Mouse (Mus musculus) heart, embryonic 13.5 days (tissue): ENCODE data around the gene Batf2. TPM values are rescaled to one million over a fixed set of nuclear protein-coding genes. Genes with fewer than 3 reads are reported as not detected.
"Not testable (repeated sequence)": the region's sequence is repeated elsewhere in the genome, so short reads cannot be mapped to it uniquely, and the experiment has no call there.

ENCODE experiments used
- ATAC-seq: fragments of 200-750 bp; cut with Nextera tagmentation; 2 replicates; pipeline ENCODE4 v1.8.0; 2017; ENCODE audit warnings: moderate TSS enrichment; ENCODE audit not compliant: insufficient number of reproducible peaks, low FRiP score, low TSS enrichment; ENCODE audit errors: extremely low read depth
- H3K27ac ChIP-seq: fragments of 300-500 bp; sonication (generic); replicated peaks from 2 replicates; pipeline ENCODE4 v1.5.1; 2015; ENCODE audit warnings: moderate library complexity, mild to moderate bottlenecking, inconsistent platforms
- H3K27me3 ChIP-seq: fragments of 300-500 bp; sonication (generic); replicated peaks from 2 replicates; pipeline ENCODE4 v1.6.1; 2015; ENCODE audit warnings: mild to moderate bottlenecking, inconsistent platforms
- H3K36me3 ChIP-seq: fragments of 300-500 bp; sonication (generic); 2 replicates; pipeline ENCODE4 v1.6.1; 2015; ENCODE audit warnings: mild to moderate bottlenecking, inconsistent platforms
- H3K4me1 ChIP-seq: fragments of 300-500 bp; sonication (generic); 2 replicates; pipeline ENCODE4 v1.6.1; 2015; ENCODE audit warnings: inconsistent platforms
- H3K4me2 ChIP-seq: fragments of 300-500 bp; sonication (generic); 2 replicates; pipeline ENCODE4 v1.6.1; 2015; ENCODE audit warnings: inconsistent platforms, mild to moderate bottlenecking, moderate library complexity
- H3K4me3 ChIP-seq: fragments of 300-500 bp; sonication (generic); 2 replicates; pipeline ENCODE4 v1.5.1; 2015; ENCODE audit warnings: moderate library complexity, mild to moderate bottlenecking, inconsistent platforms
- H3K9ac ChIP-seq: fragments of 300-500 bp; sonication (generic); 2 replicates; pipeline ENCODE4 v1.6.1; 2015; ENCODE audit warnings: inconsistent platforms, mild to moderate bottlenecking, moderate library complexity
- H3K9me3 ChIP-seq: fragments of 300-500 bp; sonication (generic); 2 replicates; pipeline ENCODE4 v1.6.1; 2016; ENCODE audit warnings: inconsistent platforms
- WGBS: fragments of 180-500 bp; shearing (Covaris S2); methylation state at CpG from one replicate; pipeline ENCODE4 v1.1.7; 2015; ENCODE audit warnings: mixed read lengths; 5-methylcytosine and 5-hydroxymethylcytosine counted together
- polyA plus RNA-seq: library from polyadenylated mRNA; unstranded; fragments of >200 nt; fragmentation: Nextera tagmentation; extraction: Ambion mirVana; gene quantifications from 2 replicates; pipeline ENCODE4 v1.2.1, GENCODE M21; 2015

Batf2 gene
- polyA plus RNA-seq, 1 experiment from 2014 or later, result not detected

GRCm38 (mm10) chr19:6117986-6118676, 22.7 kb upstream of the Batf2 start, which contains the start of gene Sac3d1:
Gene Sac3d1, minus strand, starts transcription at chr19:6118650.
- ATAC-seq, result peak; percentile 65; the same call in 1 of the 2 replicates
- Histone ChIP-seq H3K4me1 (peaks cover 22% of the 10 kb centered on the region), H3K4me3 (peak within 1 kb of the TSS; percentile 90), H3K27ac (peak within 1 kb of the TSS; percentile 97), H3K9ac (peak within 1 kb of the TSS; percentile 94), H3K9me3 (no peaks in the 10 kb centered on the region), H3K27me3 (no peaks in the 10 kb centered on the region), H3K36me3 (peaks cover 50% of the 10 kb centered on the region), H3K4me2 (peak within 1 kb of the TSS; percentile 92)
- under 1% methylated on average over 77 of the region's 77 CpGs for WGBS

DNA sequence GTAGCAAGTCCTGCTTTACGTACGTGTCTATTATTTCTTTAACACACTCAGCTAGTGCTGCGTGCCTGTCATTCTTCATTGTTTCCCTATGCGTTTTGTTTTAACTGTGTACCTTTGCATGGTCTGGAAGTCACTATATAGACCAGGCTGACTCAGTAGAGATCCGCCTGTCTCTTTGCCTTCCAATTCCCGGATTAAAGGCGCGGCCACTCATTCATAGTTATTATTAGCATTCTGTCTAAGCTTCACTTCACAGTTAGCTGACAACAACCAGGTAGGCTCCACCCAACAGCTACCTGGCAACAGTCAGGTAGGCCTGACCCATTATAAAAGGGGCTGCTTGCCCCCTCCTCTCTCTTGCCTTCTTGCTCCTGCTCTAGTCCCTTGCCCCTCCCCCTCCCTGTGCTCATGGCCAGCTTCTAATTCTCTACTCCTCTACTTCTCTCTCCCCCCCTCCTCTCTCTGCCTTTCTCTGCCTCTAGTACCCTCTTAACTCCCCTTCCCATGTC, 22.1 kb upstream of the Batf2 start:
- no peaks in the 10 kb centered on the region for H3K27me3 ChIP-seq

DNA sequence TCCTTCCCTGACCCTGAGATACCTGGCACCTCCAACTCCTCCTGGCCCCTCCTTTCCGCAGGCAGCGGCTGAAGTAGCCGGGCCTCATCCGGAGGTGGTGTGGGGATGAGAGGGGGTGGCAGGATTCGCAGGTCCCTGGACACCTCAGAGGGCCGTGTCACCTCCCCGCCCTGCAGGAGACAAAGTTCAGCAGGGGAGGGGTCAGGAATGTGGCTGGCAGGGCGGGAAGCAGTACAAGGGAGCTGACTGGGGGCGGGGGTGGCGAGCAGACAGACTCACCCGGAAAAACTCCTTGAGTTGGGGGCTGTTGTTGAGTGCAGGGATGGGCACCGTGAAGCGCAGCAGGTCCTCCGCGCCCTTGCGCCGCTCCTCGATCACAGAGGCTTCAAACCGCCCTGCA, 19.0 kb upstream of the Batf2 start:
- Histone ChIP-seq H3K4me1 (peaks cover 14% of the 10 kb centered on the region), H3K36me3 (peaks cover 20% of the 10 kb centered on the region), H3K27me3 (no peaks in the 10 kb centered on the region), H3K9me3 (no peaks in the 10 kb centered on the region; the same call in 1 of the 2 replicates), H3K4me3 (no peak overlapping the region), H3K4me2 (peak overlapping the region; percentile 30; the same call in 1 of the 2 replicates), H3K27ac (no peak overlapping the region), H3K9ac (peak overlapping the region; percentile 59)
- 22% methylated on average over 19 of the region's 19 CpGs for WGBS
- ATAC-seq, result no peak

More for the DNA sequence above, 22.1 kb upstream of the Batf2 start:
- no peaks in the 10 kb centered on the region for H3K9me3 ChIP-seq
- H3K4me1 ChIP-seq, result peaks cover 22% of the 10 kb centered on the region
- peak overlapping the region; percentile 97 for H3K27ac ChIP-seq
- H3K9ac ChIP-seq, result peak overlapping the region; percentile 94
- peak overlapping the region; percentile 90 for H3K4me3 ChIP-seq
- H3K4me2 ChIP-seq, result peak overlapping the region; percentile 92
- WGBS, result 2% methylated on average over 8 of the region's 8 CpGs
- no peak for ATAC-seq
- H3K36me3 ChIP-seq, result peaks cover 48% of the 10 kb centered on the region

- Histone ChIP-seq H3K4me1 (peaks cover 14% of the 10 kb centered on the region), H3K36me3 (peaks cover 18% of the 10 kb centered on the region)
- 83% methylated on average over 8 of the region's 8 CpGs for WGBS
These were observed 17.5 kb upstream of the Batf2 start for GRCm38 (mm10) chr19:6123330-6123729.

DNA sequence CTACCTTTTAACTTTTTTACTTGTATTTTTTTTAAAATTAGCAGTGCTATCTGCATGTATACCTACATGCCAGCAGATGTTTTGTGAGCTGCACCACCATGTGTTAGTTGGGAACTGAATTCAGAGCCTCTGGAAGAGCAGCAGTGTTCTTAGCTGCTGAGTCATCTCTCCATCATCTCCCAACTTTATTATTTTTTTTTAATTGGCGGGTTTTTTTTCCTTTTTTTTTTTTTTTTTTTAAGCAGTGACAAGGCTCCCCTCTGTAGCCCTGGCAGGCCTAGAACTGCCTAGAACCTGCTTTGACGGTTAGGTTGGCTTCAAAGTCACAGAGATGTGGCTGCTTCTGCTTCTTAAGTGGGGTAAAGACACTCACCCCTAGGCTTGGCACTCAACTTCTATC, 15.9 kb upstream of the Batf2 start:
- peaks cover 13% of the 10 kb centered on the region; the same call in 1 of the 2 replicates for H3K4me1 ChIP-seq
- no peaks in the 10 kb centered on the region for H3K27me3 ChIP-seq
- no peak overlapping the region for H3K9ac ChIP-seq
- no peak for ATAC-seq
- 75% methylated on average over 2 of the region's 2 CpGs for WGBS
- no peaks in the 10 kb centered on the region; the same call in 1 of the 2 replicates for H3K9me3 ChIP-seq
- no peak overlapping the region for H3K27ac ChIP-seq
- no peak overlapping the region for H3K4me2 ChIP-seq
- H3K36me3 ChIP-seq, result peaks cover 16% of the 10 kb centered on the region
- no peak overlapping the region for H3K4me3 ChIP-seq

More at GRCm38 (mm10) chr19:6123330-6123729, 17.5 kb upstream of the Batf2 start:
- Histone ChIP-seq H3K27ac (no peak overlapping the region), H3K4me2 (no peak overlapping the region), H3K9ac (no peak overlapping the region; the same call in 1 of the 2 replicates), H3K9me3 (no peaks in the 10 kb centered on the region; the same call in 1 of the 2 replicates), H3K27me3 (no peaks in the 10 kb centered on the region), H3K4me3 (no peak overlapping the region)
- no peak for ATAC-seq

DNA sequence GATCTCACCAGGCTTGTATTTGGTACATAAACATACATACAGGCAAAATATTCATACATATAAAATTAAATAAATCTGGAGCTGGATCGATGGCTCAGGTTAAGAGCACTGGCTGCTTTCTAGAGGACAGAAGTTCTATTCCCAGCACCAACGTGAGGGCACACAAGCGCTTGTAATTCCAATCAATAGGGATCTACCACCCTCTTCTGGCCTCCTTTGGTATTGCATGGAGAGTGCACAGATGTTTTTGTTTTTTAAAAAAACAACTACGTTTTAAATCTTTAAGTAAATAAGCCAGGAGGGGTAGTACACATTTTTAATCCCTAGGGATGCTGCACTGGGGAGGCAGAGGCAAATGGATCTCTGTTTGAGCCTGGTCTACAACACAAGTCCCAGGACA, 14.5 kb upstream of the Batf2 start:
- Histone ChIP-seq H3K36me3 (peaks cover 3% of the 10 kb centered on the region), H3K4me1 (peaks cover 13% of the 10 kb centered on the region; the same call in 1 of the 2 replicates), H3K4me2 (peak overlapping the region; percentile 73; the same call in 1 of the 2 replicates), H3K27ac (no peak overlapping the region), H3K27me3 (no peaks in the 10 kb centered on the region), H3K9ac (no peak overlapping the region), H3K9me3 (no peaks in the 10 kb centered on the region; the same call in 1 of the 2 replicates), H3K4me3 (no peak overlapping the region)
- ATAC-seq, result no peak
- 23% methylated on average over 4 of the region's 4 CpGs for WGBS

GRCm38 (mm10) chr19:6126789-6127580, 13.8 kb upstream of the Batf2 start:
- 69% methylated on average over 10 of the region's 10 CpGs for WGBS
- Histone ChIP-seq H3K27ac (peak overlapping the region; percentile 90), H3K9me3 (no peaks in the 10 kb centered on the region; the same call in 1 of the 2 replicates), H3K4me2 (peak overlapping the region; percentile 73), H3K9ac (peak overlapping the region; percentile 83), H3K36me3 (no peaks in the 10 kb centered on the region), H3K4me3 (peak overlapping the region; percentile 63), H3K4me1 (peaks cover 13% of the 10 kb centered on the region; the same call in 1 of the 2 replicates), H3K27me3 (no peaks in the 10 kb centered on the region)
- no peak for ATAC-seq

GRCm38 (mm10) chr19:6127760-6128341, 12.9 kb upstream of the Batf2 start, which contains the start of gene Snx15:
Gene Snx15, minus strand, starts transcription at chr19:6128304.
- H3K36me3 ChIP-seq, result no peaks in the 10 kb centered on the region
- H3K4me3 ChIP-seq, result peak within 1 kb of the TSS; percentile 63
- peak within 1 kb of the TSS; percentile 90 for H3K27ac ChIP-seq
- peak within 1 kb of the TSS; percentile 83 for H3K9ac ChIP-seq
- ATAC-seq, result peak; percentile 90
- peak within 1 kb of the TSS; percentile 73 for H3K4me2 ChIP-seq
- no peaks in the 10 kb centered on the region; the same call in 1 of the 2 replicates for H3K9me3 ChIP-seq
- H3K27me3 ChIP-seq, result no peaks in the 10 kb centered on the region
- WGBS, result 0% methylated on average over 32 of the region's 32 CpGs
- peaks cover 13% of the 10 kb centered on the region for H3K4me1 ChIP-seq

GRCm38 (mm10) chr19:6130414-6131128, 10.2 kb upstream of the Batf2 start:
- not testable (repeated sequence) for H3K9ac ChIP-seq, ATAC-seq, H3K27me3 ChIP-seq, H3K4me2 ChIP-seq, H3K4me3 ChIP-seq, H3K27ac ChIP-seq, H3K9me3 ChIP-seq
- Histone ChIP-seq H3K36me3 (peaks cover 16% of the 10 kb centered on the region), H3K4me1 (peaks cover 13% of the 10 kb centered on the region)
- WGBS, result 75% methylated on average over 7 of the region's 7 CpGs

GRCm38 (mm10) chr19:6132171-6132827, 8.5 kb upstream of the Batf2 start:
- WGBS, result 77% methylated on average over 7 of the region's 7 CpGs
- Histone ChIP-seq H3K36me3 (peaks cover 31% of the 10 kb centered on the region), H3K4me3 (no peak overlapping the region), H3K9me3 (no peaks in the 10 kb centered on the region), H3K27me3 (no peaks in the 10 kb centered on the region), H3K4me2 (0 out of 2 replicates have a peak overlapping the region, but pooled peaks have one; percentile 11), H3K9ac (no peak overlapping the region), H3K4me1 (peaks cover 8% of the 10 kb centered on the region), H3K27ac (no peak overlapping the region; the same call in 1 of the 2 replicates)
- no peak for ATAC-seq
